Comparison of ENCODE assay signal across 13 mouse cellular contexts in the genomic region with DNA sequence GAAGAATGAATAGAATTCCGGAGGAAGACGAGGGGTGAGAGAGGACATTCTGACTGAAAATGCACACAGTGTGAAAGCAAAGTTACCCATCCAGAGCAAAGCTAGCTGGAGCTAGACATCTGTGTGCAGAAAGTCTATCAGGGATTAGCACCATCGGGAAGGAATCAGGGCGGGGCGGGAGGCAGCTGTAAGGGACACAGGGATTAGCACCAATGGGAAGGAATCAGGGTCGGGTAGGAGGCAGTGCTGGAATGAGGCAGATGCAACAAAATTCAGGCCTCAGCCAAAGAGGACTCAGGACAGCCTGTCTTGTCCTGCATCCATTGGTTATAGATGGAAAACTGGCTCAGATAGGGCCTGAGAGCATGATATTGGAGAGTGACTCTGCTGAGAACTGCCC.
"Had no signal": no experiment of that assay in that cellular context is flagged by ENCODE, and none has a peak within 500 bp of the region (broad histone marks: within the 10 kb centered on the region; RNA-seq: fewer than 3 reads in every experiment).

No protein-coding gene starts in this region.

- H3K27me3 ChIP-seq: midbrain, embryonic 12.5 days; neural tube, embryonic 12.5 days; stomach, embryonic 15.5 days had no signal

- H3K4me2 ChIP-seq: lung, embryonic 14.5 days; midbrain, embryonic 12.5 days; neural tube, embryonic 12.5 days; stomach, embryonic 15.5 days had no signal

- H3K36me3 ChIP-seq: midbrain, embryonic 10.5 days; midbrain, embryonic 12.5 days; neural tube, embryonic 12.5 days; stomach, embryonic 15.5 days had no signal

- DNase-seq: lung, adult 18-20 months; lung, embryonic 14.5 days; lung, postnatal 10 days; lung, postnatal 4 days; midbrain, embryonic 14.5 days; right cerebral cortex, postnatal 14 days; thymus, adult 2 months; thymus, postnatal 25 days; thymus, postnatal 4 days had no signal

- H3K4me3 ChIP-seq: midbrain, embryonic 10.5 days; midbrain, embryonic 12.5 days; neural tube, embryonic 12.5 days; stomach, embryonic 15.5 days had no signal
